Mouse (Mus musculus) thymus, postnatal 25 days (tissue): Measurements from ENCODE around the gene Cdk1.

ENCODE experiments used
- DNase-seq: peaks from one replicate; pipeline ENCODE4 v3.0.0; 2022

Cdk1 gene

DNA sequence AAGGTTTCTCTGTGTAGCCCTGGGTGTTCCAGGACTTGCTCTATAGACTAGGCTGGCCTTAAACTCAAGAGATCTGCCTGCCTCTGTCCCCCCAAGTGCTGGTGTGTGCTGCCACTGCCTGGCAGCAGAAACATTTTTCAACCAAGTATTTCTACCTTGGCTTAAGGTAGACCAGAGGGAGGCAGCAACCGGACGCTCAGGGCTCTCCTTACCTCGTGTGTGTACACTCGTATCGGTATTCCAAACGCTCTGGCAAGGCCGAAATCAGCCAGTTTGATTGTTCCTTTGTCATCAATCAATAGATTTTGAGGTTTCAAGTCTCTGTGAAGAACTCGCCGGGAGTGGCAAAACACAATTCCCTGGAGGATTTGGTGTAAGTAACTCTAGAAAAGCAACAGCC is 10.4 kb downstream of the Cdk1 start:
- no peak for DNase-seq

DNA sequence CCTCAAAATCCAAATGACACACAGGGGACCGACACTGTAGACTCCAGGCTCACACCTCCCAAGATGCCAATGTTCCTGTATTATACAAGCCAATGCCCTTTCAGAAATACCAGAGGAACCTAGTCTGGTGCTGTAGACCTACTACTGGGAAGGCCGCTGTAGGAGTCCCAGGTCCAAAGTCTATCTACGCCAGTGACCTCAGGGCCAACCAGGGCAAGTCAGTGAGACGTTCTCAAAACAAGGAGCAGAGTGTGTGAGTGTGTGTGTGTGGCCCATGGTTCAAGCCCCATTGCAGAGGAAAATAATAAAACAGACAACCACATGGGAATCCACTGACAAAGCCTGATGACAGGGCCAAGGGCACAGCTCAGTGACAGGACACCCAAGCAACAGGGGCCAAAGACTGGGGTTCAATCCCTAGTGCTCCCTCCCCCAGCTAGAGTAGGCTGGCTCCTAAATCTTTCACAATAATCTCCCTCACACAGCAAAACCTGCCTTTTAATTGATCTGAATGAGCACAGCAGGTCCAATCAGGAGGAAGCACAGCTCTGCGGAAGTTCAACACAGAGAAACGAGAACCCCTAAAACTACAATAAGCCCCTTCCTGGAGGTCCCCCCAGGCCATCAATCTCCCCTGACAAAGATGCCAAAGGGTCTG is 11.0 kb downstream of the Cdk1 start:
- no peak for DNase-seq

DNA sequence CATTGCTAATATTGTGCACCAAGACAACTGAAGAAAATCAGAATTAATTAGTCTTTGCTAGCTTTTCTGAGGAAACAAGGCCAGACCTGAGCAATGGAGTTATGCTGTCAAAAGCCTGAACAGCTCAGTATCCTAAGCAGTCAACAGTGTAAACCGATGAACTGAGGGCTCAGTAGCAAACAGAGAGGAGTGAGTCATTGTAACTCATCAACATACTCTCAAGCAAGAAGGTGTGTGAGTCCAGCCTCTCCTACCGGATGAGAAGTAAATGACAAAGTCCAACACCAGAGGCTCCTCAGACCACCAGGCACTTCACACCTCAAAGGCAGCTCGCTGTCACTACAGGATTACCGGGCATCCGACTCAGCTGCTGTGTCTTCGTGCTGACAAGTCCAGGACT is 12.7 kb downstream of the Cdk1 start:
- no peak for DNase-seq

DNA sequence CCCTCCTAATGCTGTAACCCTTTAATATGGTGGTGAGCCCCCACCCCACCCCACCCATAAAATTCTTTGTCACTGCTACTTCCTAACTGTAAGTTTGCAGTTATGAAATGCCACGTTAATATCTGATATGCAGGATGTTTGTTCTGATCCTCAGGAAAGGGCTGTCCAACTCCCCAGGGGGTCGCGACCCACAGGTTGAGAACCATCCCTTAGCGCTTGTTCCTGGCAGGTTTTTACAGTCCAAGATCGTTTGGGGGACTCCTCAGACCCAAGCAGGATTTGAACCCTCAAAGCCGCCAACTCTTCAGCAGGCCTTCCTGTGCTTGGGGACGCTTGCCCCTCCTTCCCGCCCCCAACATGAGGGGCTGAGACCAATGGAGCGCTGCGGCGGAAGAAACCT is 16.5 kb downstream of the Cdk1 start:
- DNase-seq, result no peak

DNA sequence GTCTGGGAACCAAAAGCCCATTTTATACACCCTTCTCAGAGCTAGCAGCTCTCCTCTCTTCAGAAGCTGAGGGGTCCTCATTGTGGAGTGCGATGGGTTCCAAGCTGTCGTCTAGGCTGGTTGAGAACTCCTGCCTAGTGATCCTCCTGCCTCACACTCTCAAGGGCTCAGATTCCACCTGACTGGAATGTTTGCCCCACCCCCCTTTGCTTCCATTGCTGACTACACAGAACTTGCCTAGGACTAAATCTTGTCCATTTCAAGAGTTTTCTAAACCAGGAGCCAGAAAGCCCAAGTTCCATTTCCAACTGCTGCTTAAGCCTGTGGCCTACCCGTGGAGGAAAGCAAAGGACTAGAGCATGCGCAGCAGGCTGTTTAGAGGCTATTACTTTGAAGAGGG is 17.1 kb downstream of the Cdk1 start:
- no peak for DNase-seq

DNA sequence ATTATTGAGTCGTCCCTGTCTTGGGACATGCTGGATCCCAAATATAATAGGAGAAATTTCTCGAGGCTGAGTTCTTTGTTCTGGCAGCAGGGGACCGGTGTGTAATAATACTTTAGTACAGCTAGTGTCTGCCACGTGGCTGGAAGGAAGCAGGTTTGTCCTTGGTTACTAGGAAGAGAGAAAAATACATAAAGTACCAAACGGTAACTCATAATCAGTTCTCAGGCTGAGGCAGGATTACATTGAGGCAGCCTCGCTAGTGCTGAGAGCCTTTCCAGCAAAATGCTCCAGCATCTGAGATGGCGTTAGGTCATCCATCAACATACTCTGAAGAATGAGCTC is 17.6 kb downstream of the Cdk1 start:
- DNase-seq, result no peak

DNA sequence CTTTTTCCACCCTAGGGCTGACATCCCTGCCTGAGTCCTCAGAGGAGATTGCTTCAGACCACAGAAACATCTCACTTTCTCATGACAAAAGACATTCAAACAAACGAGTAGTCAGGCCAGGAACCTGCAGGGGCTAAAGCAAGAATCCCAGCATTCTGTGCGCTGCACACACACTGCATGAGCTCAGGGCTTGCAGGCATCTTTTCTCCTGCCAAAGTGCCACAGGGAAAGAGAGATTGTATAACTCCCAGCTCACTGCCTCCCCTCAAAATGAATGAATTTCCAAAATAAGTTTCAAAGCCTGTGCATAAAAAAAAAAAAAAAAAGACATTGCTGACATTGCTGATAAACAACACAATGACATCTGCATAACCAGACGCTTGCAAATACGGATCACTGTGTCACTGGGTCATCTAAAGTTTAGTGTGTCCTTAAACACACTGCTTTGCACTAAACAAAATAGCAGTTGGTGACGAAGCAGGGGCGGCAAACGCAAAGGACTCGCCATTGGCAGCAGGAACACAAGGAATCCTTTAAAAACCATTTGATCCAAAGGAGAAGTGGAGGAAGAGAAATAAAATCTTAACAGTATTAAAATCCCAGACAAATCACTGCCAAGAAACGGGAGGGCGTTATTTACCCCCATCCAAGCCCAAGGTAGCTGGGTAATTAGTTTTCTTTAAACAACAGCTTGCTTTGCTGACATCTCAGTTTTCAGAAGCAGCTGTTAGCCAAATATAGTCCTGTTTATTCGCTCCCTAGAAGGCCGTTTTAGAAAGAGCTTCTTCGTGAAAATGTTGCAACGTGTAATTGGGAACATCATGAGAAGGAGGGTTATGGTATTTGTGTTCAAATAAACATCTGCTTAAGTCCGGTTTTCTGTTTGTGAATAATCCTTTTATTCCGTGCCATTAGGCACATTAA is 18.2 kb downstream of the Cdk1 start:
- DNase-seq, result no peak

DNA sequence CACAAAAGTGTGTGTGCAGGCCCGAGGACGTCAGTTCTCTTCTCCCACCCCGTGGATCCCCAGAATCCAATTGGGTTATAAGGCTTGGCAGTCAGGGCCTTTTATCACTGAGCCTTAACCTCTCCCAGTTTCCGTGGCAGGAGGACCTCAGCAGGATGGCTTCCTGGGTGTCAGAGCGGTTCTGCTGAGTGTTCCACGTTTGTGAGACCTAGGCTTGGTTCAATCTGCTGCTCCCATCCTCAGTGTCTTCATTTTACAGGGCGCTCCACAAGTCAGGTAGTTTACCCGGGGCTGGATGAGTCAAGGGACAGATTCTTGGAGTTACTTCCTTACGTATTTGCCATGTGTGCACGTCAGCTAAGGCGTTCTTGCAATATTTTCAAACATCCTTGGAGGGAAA is 19.5 kb downstream of the Cdk1 start:
- DNase-seq, result no peak

DNA sequence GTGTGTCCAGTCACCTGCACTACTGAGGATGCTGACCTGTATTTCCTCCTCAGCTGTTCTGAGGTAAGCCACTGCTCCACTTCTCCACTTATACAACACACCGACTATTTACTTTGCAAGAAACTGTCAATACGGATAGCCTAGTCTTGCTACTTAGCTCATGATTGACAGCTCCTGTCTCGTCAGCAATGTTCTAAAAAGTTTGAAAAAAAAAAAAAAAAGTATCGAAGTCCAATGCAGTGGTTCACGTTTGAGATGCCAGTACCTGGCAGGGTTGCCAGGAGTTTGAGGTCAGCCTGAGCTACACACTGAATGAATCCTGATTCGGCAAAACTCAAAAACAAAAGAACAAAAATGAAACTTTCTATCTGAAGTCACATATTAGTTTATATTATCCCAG is 21.5 kb downstream of the Cdk1 start:
- no peak for DNase-seq

DNA sequence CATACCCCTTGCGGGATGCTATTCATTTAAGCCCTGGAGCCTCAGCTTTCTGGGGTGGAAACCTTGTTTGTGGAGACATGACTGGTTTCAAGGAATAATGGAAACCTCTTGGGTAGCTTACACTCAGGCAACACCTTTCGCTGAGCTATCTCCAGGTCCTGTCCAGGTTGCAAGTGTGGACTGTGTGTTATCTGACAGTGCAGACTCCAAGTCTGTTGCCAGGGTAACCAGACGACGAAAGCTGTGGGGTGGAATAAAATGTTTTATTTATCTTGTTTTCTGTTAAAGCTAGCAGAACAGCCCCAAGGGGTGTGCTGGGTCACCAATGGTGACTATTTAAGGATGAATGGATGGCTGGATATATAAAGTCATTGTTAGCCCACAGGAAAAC is 24.1 kb downstream of the Cdk1 start:
- no peak for DNase-seq

DNA sequence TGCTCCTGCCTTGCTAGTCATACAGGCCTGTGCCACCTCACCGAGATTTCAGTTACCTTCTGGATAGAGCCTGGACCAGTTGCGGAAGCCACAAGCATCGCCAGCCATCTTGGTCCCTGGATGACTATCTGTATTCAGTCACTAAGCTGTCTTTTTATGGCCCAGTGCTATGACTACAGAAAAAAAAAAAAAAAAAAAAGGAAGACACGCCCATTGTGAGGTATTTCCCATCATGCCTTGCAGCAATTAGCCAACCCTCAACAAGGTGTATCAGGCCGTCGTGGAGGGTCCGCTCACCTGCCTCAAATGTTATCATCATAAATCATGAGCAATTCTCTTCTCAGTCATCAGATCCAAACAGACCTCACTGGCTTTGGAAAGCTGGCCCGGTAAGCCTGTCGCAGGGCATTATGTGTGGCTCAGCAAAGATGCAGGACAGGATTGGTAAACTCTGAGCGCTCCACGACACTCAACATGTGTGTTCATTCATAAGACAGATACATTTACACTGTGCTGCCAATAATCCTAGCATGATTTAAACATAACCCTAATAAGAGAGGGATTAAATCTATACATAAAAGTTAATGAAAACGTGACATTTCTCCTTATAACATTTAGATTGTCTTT is 24.6 kb downstream of the Cdk1 start:
- DNase-seq, result no peak

DNA sequence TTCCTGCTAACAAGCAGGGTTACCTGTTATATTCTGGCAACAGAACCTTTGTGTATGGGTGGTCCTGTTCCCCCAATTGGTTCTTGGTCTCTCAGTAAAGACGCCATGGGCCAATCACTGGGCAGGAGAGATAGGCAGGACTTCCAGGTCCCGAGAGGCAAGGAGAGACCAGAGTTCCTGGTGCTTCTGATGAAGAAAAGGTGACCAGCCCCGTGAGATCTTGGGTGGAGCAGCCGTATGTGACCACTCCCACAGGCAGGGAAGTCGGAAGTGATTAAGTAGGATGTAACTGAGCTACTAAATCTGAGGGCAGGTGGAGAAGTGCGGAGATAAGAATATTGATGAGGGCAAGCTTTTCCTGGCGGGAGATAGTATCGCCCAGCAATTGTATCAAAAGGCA is 25.4 kb downstream of the Cdk1 start:
- DNase-seq, result no peak

DNA sequence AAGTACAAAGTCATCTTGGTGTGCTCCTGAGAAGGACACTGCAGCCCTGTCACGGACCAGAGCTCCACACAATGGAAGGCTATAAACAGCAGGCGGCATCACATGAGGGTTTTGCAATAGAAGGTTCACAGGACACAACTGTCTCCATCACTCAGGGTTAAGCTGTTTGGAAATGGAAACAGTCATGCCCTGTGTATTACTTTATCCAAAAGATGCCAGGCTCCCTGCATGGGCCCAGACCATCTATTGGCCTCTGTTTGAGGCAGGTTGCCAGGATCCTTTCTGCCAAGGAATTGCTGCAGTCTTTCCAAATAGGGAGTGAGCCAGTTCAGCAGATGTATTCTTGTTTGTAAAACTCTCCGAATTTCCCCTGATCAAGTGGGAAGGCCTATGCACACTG is 26.3 kb downstream of the Cdk1 start:
- DNase-seq, result no peak

DNA sequence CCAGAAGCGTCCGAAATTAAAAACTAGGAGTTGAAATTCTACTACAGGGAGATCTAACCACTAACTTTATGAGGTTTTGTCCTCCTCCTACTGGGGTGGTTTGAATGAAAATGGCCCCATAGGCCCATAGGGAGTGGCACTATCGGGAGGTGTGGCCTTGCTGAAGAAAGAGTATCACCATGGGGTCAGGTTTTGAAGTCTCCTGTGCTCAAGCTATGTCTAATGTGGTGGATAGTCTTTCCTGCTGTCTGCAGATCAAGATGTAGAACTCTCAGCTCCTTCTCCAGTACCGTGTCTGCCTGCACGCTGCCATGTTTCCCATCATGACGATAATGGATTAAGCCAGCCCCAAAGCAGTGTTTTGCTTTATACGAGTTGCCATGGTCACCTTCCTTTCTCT is 27.9 kb downstream of the Cdk1 start:
- no peak for DNase-seq

DNA sequence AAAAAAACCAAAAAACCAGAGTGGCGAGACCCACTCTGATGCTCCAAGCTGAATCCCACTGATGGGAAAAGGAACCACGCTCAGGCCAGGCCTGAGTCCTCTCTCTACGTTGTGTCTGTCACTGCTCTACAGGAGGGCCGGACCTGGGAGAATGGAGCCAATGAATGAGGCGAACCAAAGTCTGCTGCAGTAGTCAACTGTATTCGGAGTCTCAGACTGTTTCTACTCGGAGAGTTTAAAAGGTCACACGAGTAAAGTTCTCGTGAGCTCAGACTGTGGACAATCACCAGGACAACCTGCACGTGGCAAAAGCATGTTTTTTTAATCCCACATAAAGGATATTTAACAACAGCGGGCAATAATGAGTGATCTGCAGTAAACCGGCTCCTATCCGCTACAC is 28.8 kb downstream of the Cdk1 start:
- no peak for DNase-seq

DNA sequence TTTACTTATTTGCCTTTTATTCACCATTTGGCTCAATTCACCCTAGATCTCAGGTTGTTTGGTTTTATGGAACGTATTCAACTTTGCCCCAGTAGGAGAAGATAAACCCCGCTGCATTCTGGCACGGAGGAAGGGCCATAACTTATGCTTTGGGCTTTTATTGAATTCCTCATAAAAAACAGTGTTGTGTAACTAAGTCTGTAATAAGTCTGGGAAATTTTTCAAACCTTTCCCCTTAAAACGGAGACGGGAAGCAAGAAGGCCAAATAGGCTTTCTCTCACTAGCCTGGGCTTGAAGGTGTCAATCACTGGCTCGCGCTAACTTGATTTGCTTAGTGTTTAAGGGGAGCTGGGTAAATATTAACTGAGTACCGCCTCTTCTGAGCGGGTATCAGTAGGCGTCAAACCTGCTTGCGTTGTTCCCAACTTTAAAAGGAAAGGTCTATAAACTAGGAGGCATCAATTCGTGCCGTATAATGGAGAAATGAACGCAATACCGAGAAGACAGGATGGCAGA is 31.2 kb downstream of the Cdk1 start:
- no peak for DNase-seq

DNA sequence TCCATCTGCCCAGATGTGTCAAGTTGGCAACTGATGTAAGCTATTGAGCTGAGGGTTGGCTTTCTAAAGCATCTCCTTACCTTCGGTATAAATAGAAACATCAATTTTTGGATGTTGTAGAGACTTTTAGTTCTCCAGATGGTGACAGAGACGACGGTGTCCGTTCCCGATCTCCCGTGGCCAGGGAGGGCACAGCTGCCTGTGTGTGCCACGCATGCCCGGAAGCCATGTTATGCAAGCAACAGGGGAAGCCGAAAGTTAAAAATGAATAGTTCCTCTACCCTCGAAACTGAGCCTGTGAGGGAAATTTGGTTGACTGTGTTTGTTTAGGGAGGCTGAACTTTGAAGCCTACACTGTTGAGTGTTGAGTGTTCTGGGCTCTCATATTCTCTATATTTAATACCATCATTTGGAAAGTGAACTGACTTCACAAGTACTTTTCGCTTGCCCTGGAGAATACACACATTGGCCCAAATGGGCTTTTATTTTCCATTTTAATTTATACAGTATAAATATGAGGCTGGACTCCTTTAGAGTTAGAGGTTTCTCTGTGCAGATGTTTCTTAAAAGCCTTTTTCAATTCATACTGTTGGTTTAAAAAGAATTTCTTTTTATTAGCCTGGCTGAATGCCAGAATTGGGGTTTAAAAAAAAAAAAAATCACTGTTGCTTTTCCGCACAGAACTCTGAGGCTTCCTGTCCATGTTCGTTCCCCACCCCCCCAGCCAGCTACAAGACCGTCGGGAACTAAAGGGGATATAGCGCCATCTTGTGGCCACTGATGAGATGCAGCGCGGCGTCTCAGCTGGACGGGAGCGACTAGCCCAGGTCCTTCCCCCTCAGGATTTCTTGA is 31.8 kb downstream of the Cdk1 start:
- peak; percentile 71 for DNase-seq

DNA sequence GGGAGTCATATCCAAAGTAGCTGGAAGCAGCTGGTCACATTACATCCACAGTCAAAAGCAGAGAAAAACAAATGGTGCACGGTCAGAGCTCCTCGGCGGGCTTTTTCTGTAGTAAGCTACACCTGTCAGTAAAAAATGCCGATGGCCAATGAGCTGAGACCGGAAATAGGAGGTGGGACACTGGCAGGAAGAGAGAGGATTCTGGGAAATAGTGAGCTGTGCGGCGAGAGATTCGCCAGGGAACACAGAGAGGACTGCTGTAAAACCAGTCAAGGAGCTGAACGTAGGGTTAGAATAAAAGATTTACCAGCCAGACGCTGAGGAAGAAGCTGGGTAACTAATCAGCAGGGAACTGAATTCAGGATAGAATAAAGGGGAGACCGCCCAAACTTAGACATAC is 34.2 kb downstream of the Cdk1 start:
- no peak for DNase-seq

DNA sequence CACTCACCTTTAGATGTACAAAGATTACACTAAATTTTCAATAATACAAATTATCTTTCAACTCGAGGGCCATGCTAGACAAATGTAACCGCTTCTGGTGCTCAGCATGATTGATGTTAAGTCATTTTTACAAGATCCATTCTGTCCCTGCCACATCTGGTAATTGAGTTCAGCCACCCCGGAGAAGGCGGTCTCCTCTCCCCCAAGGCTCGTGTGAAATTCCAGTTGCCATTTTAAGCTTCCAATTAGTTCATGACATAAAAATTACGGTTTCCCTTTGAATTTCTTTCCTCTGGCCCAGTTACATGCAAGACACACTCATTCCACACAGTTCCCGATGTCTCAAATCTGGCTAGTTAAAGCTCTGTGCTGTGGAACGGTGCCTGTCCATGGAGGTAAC is 38.8 kb downstream of the Cdk1 start:
- no peak for DNase-seq

DNA sequence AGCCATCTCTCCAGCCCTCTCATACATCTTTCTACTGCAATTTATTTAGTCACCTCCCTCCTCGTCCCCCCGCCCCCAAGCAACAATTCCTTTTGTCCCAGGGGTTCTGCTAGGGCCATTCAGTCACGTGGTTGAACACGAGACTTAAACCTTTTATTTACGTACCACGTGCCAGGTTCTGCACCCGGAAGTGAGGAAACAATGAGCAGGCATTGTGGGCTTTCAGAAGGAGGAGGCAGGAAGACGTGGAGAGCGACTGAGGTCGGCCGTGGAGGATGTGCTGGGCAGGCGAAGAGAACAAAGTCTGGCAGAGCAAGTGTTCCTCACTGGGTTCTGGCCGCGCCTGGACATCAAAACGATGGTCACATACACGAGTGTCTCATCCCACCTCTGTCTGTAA is 40.9 kb downstream of the Cdk1 start:
- no peak for DNase-seq

DNA sequence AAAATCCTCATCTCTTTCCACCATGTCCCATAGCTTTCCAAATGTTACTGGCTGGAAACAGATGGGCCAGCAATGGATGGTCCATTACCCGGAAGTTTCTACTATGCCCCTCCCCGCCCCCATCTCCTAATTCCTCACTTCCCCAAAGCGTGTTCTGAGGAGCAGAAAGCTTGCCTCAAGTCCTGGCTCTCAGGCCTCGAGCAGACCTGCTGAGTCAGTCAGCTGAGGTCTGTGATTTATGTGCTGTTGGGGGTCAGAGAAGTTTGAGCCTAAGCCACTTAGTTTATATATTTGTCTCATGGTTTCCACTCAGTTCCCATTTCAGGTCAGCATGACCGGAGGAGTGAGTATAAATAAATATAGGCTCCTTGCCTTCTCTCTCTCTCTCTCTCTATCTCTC is 43.6 kb downstream of the Cdk1 start:
- DNase-seq, result no peak

DNA sequence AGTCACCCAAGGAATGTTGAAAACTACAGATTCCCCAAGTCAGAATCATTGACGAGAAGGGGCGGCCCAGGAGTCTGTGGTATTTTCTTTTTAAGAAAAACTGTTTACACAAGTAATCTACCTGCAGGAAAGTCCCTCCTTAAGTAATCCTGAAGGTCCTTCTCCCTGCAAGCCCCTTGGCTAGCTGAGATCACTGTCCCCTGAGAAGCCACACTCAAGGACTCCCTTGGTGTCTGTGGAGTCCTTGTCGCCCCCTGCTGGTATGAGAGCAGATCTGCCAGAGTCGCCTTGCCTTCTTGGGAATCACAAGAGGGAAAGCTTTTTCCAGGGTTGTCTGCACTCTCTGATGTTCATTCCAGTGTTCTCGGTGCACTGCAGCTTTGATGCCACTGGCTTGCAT is 45.7 kb downstream of the Cdk1 start:
- DNase-seq, result peak; percentile 27

DNA sequence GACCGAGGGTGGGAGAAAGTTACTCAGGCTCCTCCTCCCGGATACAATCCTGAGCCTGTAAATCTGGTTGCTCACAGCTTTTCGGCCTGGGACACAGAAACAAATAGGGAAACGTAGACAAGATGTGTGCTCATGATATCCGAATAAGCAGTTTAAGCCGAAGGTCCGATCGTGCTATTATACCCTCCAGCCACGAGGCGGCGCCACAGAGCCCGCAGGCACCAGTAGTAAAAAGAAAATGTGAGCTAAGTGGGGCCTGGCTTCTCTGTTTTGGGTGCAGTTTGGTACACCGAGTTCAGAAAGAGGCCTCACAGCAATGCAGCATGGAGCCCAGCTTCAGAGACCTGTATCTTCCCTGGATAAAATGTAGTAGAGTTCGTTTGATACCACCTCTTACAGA is 46.5 kb downstream of the Cdk1 start:
- DNase-seq, result peak; percentile 24
